Mouse (Mus musculus): ENCODE data around the gene Evl. TPM values are rescaled to one million over a fixed set of nuclear protein-coding genes. Genes with fewer than 3 reads are reported as not detected.

Gene Evl
- polyA plus RNA-seq, 1 experiment from 2014 or later: 60.2 TPM

MicroRNAs within 50 kb of the gene (microRNA counts, 519-probe panel; counts per million panel counts)
- 5,239 counts per million, percentile 89 among the panel's probes with 10 or more counts for microRNA mmu-miR-342-3p
- microRNA mmu-miR-342-5p: 188 counts per million, percentile 57 among the panel's probes with 10 or more counts

Small RNA genes within 50 kb of the gene (microRNA-seq; reads per million reads assigned to microRNA genes)
- not detected for gene Gm23872
- gene Mir342: 5,519 reads per million, percentile 90 among the genes with 10 or more reads in this experiment

Other genes with a start within 250 kb of the Evl start
- 0.72 and 0.99 TPM in 2 replicates for gene Hhipl1, start 248.4 kb upstream of the Evl start, polyA plus RNA-seq (2016; fragmentation: Nextera tagmentation; extraction: Ambion mirVana)
- 3.9 and 5.8 TPM in 2 replicates for gene Cyp46a1, start 220.3 kb upstream of the Evl start, polyA plus RNA-seq (2016; fragmentation: Nextera tagmentation; extraction: Ambion mirVana)
- 70.6 and 74.1 TPM in 2 replicates for gene Eml1, start 183.8 kb upstream of the Evl start, polyA plus RNA-seq (2016; fragmentation: Nextera tagmentation; extraction: Ambion mirVana)
- gene Degs2, start 147.6 kb downstream of the Evl start, polyA plus RNA-seq (2016; fragmentation: Nextera tagmentation; extraction: Ambion mirVana): 1.1 and 1.7 TPM in 2 replicates
- gene Yy1, start 238.3 kb downstream of the Evl start, polyA plus RNA-seq (2016; fragmentation: Nextera tagmentation; extraction: Ambion mirVana): 14.0 and 15.0 TPM in 2 replicates

Data from embryonic facial prominence, embryonic 10.5 days (tissue).